Comparison of ENCODE assay signal across 9 mouse cellular contexts in the genomic region with DNA sequence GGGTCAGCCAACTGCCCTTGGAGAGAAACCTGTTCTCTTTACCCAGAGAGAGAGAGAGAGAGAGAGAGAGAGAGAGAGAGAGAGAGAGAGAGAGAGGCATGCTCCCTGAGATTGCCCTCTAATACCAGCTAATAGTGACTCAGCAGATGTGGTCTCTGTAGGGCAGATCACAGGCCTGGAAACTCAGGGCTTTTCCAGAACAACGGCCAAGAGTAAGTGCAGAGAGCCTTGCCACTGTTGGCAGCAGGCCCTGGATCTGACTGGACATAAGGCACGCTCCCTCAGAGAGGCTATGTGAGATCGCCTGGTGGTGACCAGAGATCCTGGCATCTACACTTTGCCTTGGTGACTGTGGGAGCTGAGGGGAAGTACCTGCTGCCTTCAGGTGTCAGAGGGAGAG. TPM values are rescaled to one million over a fixed set of nuclear protein-coding genes. Genes with fewer than 3 reads are reported as not detected.
A peak's percentile ranks its signal among the peaks of the same experiment; 100 is the strongest.
DNase-seq lines count a peak whose midpoint lies in the region; ATAC-seq and TF ChIP-seq lines count a peak whose summit lies in the region.
"Had no signal": no experiment of that assay in that cellular context is flagged by ENCODE, and none has a peak within 500 bp of the region (broad histone marks: within the 10 kb centered on the region; RNA-seq: fewer than 3 reads in every experiment).

No protein-coding gene starts in this region.

- peak; percentile 62 for DNase-seq in hindbrain, postnatal 0 days (ENCODE audit: low spot score)
- DNase-seq in hindbrain, embryonic 10.5 days (ENCODE audit: low spot score), result no peak
- DNase-seq in adrenal gland, postnatal 36 days, result peak; percentile 89 to 92
- DNase-seq in gastrocnemius, postnatal 25 days, result peak; percentile 71
- DNase-seq in kidney, postnatal 14 days, result peak; percentile 84
- DNase-seq in testis, postnatal 10 days (ENCODE audit: low spot score), result peak; percentile 72
- DNase-seq in thymus, postnatal 36 days, result no peak

- H3K36me3 ChIP-seq in hindbrain, postnatal 0 days (ENCODE audit: insufficient read depth, low read length), result no peaks in the 10 kb centered on the region
- H3K36me3 ChIP-seq in hindbrain, embryonic 10.5 days, result no peaks in the 10 kb centered on the region
- H3K36me3 ChIP-seq in midbrain, embryonic 16.5 days (ENCODE audit: control insufficient read depth, insufficient read depth, low read length), result no peaks in the 10 kb centered on the region
- H3K36me3 ChIP-seq: embryonic facial prominence, embryonic 12.5 days had no signal

- no peak overlapping the region for H3K27ac ChIP-seq in hindbrain, postnatal 0 days
- H3K27ac ChIP-seq in hindbrain, embryonic 10.5 days, result no peak overlapping the region
- H3K27ac ChIP-seq in midbrain, embryonic 16.5 days (ENCODE audit: low read length), result no peak overlapping the region
- H3K27ac ChIP-seq: embryonic facial prominence, embryonic 12.5 days had no signal

- no peak overlapping the region for H3K9ac ChIP-seq in hindbrain, postnatal 0 days (replicated peaks; ENCODE audit: low read length)
- no peak overlapping the region for H3K9ac ChIP-seq in midbrain, embryonic 16.5 days (ENCODE audit: low read depth, low read length)
- H3K9ac ChIP-seq: embryonic facial prominence, embryonic 12.5 days had no signal

- H3K4me3 ChIP-seq in hindbrain, postnatal 0 days (ENCODE audit: low read length), result no peak overlapping the region
- H3K4me3 ChIP-seq in hindbrain, embryonic 10.5 days, result no peak overlapping the region
- H3K4me3 ChIP-seq in midbrain, embryonic 16.5 days (ENCODE audit: low read depth, low read length), result no peak overlapping the region
- H3K4me3 ChIP-seq: embryonic facial prominence, embryonic 12.5 days had no signal

- no peaks in the 10 kb centered on the region for H3K9me3 ChIP-seq in hindbrain, postnatal 0 days (ENCODE audit: low read length)
- no peaks in the 10 kb centered on the region for H3K9me3 ChIP-seq in hindbrain, embryonic 10.5 days
- no peaks in the 10 kb centered on the region for H3K9me3 ChIP-seq in midbrain, embryonic 16.5 days (replicated peaks; ENCODE audit: control insufficient read depth, low read length, poor library complexity, severe bottlenecking)
- H3K9me3 ChIP-seq: embryonic facial prominence, embryonic 12.5 days had no signal

- H3K27me3 ChIP-seq in hindbrain, postnatal 0 days (ENCODE audit: insufficient read depth, low read length), result no peaks in the 10 kb centered on the region
- 0 out of 2 replicates have a peak, but pooled peaks cover 3% of the 10 kb centered on the region for H3K27me3 ChIP-seq in hindbrain, embryonic 10.5 days (ENCODE audit: insufficient read depth, poor library complexity, severe bottlenecking)
- H3K27me3 ChIP-seq in midbrain, embryonic 16.5 days (ENCODE audit: control insufficient read depth, insufficient read depth, low read depth, low read length), result no peaks in the 10 kb centered on the region
- H3K27me3 ChIP-seq: embryonic facial prominence, embryonic 12.5 days had no signal

- no peak for TF ChIP-seq CTCF in hindbrain, postnatal 0 days (IDR thresholded peaks at IDR 0.05; ENCODE audit: low read depth)

- 47% methylated on average over 3 of the region's 3 CpGs for WGBS in hindbrain, postnatal 0 days
- 75% methylated on average over 3 of the region's 3 CpGs for WGBS in hindbrain, embryonic 10.5 days
- 80% methylated on average over 3 of the region's 3 CpGs for WGBS in midbrain, embryonic 16.5 days

- H3K4me2 ChIP-seq in hindbrain, postnatal 0 days (ENCODE audit: low read depth, low read length), result no peak overlapping the region
- no peak overlapping the region for H3K4me2 ChIP-seq in midbrain, embryonic 16.5 days (ENCODE audit: low read length)
- H3K4me2 ChIP-seq: embryonic facial prominence, embryonic 12.5 days had no signal

- ATAC-seq in hindbrain, postnatal 0 days, result peak; percentile 38; the same call in 1 of the 2 replicates
- ATAC-seq in midbrain, embryonic 16.5 days, result no peak

- H3K4me1 ChIP-seq in hindbrain, postnatal 0 days (ENCODE audit: insufficient read depth, low read length), result no peaks in the 10 kb centered on the region
- H3K4me1 ChIP-seq in hindbrain, embryonic 10.5 days (replicated peaks), result no peaks in the 10 kb centered on the region
- no peaks in the 10 kb centered on the region for H3K4me1 ChIP-seq in midbrain, embryonic 16.5 days (ENCODE audit: control insufficient read depth, insufficient read depth, low read length)
- H3K4me1 ChIP-seq: embryonic facial prominence, embryonic 12.5 days had no signal

RNA-seq across cellular contexts. Expression of a gene that starts 10.9 kb away (rescaled TPM):
- 8.9 and 15.2 TPM in 2 replicates for total RNA-seq in hindbrain, postnatal 0 days (2014; rRNA removed)
- 13.3 and 15.8 TPM in 2 replicates for polyA plus RNA-seq in hindbrain, postnatal 0 days (2015; fragmentation: Nextera tagmentation; extraction: Ambion mirVana)
- polyA plus RNA-seq in hindbrain, embryonic 10.5 days (2016; fragmentation: Nextera tagmentation; extraction: Ambion mirVana), result 0.86 and 1.5 TPM in 2 replicates
- 100 to 1,000 TPM; 139 to 160 TPM for total RNA-seq in adrenal gland, postnatal 36 days (2021)
- total RNA-seq in gastrocnemius, postnatal 25 days (2021), result 10 to 100 TPM; 12.0 to 15.4 TPM
- 5.7 and 8.2 TPM in 2 replicates for polyA plus RNA-seq in midbrain, embryonic 16.5 days (2015; fragmentation: Nextera tagmentation; extraction: Ambion mirVana)

RNA-seq across cellular contexts. Expression of a gene that starts 41.3 kb away (rescaled TPM):
- not detected in 2 replicates for total RNA-seq in hindbrain, postnatal 0 days (2014; rRNA removed)
- not detected in 2 replicates for polyA plus RNA-seq in hindbrain, postnatal 0 days (2015; fragmentation: Nextera tagmentation; extraction: Ambion mirVana)
- not detected in 2 replicates for polyA plus RNA-seq in hindbrain, embryonic 10.5 days (2016; fragmentation: Nextera tagmentation; extraction: Ambion mirVana)
- not detected for total RNA-seq in adrenal gland, postnatal 36 days (2021)
- total RNA-seq in gastrocnemius, postnatal 25 days (2021), result not detected
- 0.17 TPM in 1 of 2 replicates, not detected in the other for polyA plus RNA-seq in midbrain, embryonic 16.5 days (2015; fragmentation: Nextera tagmentation; extraction: Ambion mirVana)
- polyA plus RNA-seq: embryonic facial prominence, embryonic 12.5 days had no signal

Comparison
In these comparisons a context has a peak if more than half of its experiments do, and no peak if none do; other contexts are left out.
1. DNase-seq: peak in hindbrain, postnatal 0 days (single experiment), adrenal gland, postnatal 36 days (2 of 2), gastrocnemius, postnatal 25 days (single experiment), kidney, postnatal 14 days (single experiment) and testis, postnatal 10 days (single experiment); none in hindbrain, embryonic 10.5 days (single experiment) and thymus, postnatal 36 days (0 of 2).